Mouse (Mus musculus) intestine, postnatal 0 days (tissue): ENCODE measurements around the gene Dbp. TPM values are rescaled to one million over a fixed set of nuclear protein-coding genes. Genes with fewer than 3 reads are reported as not detected.
A peak's percentile ranks its signal among the peaks of the same experiment; 100 is the strongest.

ENCODE experiments used
- ATAC-seq: fragments of 200-750 bp; cut with Nextera tagmentation; 2 replicates; pipeline ENCODE4 v1.8.0; 2017; ENCODE audit warnings: mild to moderate bottlenecking, moderate TSS enrichment, moderate library complexity
- H3K27ac ChIP-seq: fragments of 300-500 bp; sonication (generic); 2 replicates; pipeline ENCODE4 v1.5.1; 2014; ENCODE audit warnings: mild to moderate bottlenecking, low read depth, low read length, moderate library complexity
- H3K27me3 ChIP-seq: fragments of 300-500 bp; sonication (generic); replicated peaks from 2 replicates; pipeline ENCODE4 v1.6.1; 2014; ENCODE audit warnings: low read length, mixed read lengths; ENCODE audit not compliant: control insufficient read depth, insufficient read depth
- H3K36me3 ChIP-seq: fragments of 300-500 bp; sonication (generic); 2 replicates; pipeline ENCODE4 v1.6.1; 2014; ENCODE audit warnings: mild to moderate bottlenecking, moderate library complexity; ENCODE audit not compliant: control insufficient read depth, insufficient read depth
- H3K4me1 ChIP-seq: fragments of 300-500 bp; sonication (generic); replicated peaks from 2 replicates; pipeline ENCODE4 v1.6.1; 2014; ENCODE audit warnings: antibody characterized with exemption, low read length, mixed read lengths; ENCODE audit not compliant: control insufficient read depth, insufficient read depth
- H3K4me2 ChIP-seq: fragments of 300-500 bp; sonication (generic); replicated peaks from 2 replicates; pipeline ENCODE4 v1.6.1; 2014; ENCODE audit warnings: low read depth, mild to moderate bottlenecking, moderate library complexity
- H3K4me3 ChIP-seq: fragments of 300-500 bp; sonication (generic); 2 replicates; pipeline ENCODE4 v1.5.1; 2014; ENCODE audit warnings: low read depth, low read length
- H3K9ac ChIP-seq: fragments of 300-500 bp; sonication (generic); 2 replicates; pipeline ENCODE4 v1.6.1; 2014; ENCODE audit warnings: mild to moderate bottlenecking, low read depth, low read length
- H3K9me3 ChIP-seq: fragments of 300-500 bp; sonication (generic); 2 replicates; pipeline ENCODE4 v1.6.1; 2016; ENCODE audit warnings: mixed run types; ENCODE audit not compliant: control insufficient read depth
- CTCF ChIP-seq: sonication (generic); IDR thresholded peaks from 2 replicates; pipeline ENCODE4 v1.5.1; 2016; ENCODE audit warnings: low read depth, mild to moderate bottlenecking, control low read depth, antibody characterized with exemption, moderate library complexity
- WGBS: fragments of 180-500 bp; shearing (Covaris S2); extraction: QIAGEN DNeasy Blood & Tissue Kit; methylation state at CpG from one replicate; pipeline ENCODE4 v1.1.7; 2014; 5-methylcytosine and 5-hydroxymethylcytosine counted together
- polyA plus RNA-seq: library from polyadenylated mRNA; unstranded; fragments of >200 nt; fragmentation: Nextera tagmentation; extraction: Ambion mirVana; gene quantifications from 2 replicates; pipeline ENCODE4 v1.2.1, GENCODE M21; 2015

Dbp gene
- polyA plus RNA-seq, 1 experiment from 2014 or later: 6.9 TPM

GRCm38 (mm10) chr7:45682144-45683126 is 22.5 kb upstream of the Dbp start:
- peak; percentile 23; the same call in 1 of the 2 replicates for ATAC-seq
- peak overlapping the region; percentile 28; the same call in 1 of the 2 replicates for H3K27ac ChIP-seq
- 26% methylated on average over 14 of the region's 14 CpGs for WGBS
- H3K4me3 ChIP-seq: no peak overlapping the region
- H3K9ac ChIP-seq: peak overlapping the region; percentile 37; the same call in 1 of the 2 replicates
- no peaks in the 10 kb centered on the region for H3K36me3 ChIP-seq
- peaks cover 32% of the 10 kb centered on the region for H3K27me3 ChIP-seq
- peaks cover 3% of the 10 kb centered on the region; the same call in 1 of the 2 replicates for H3K4me1 ChIP-seq
- peak overlapping the region; percentile 49 for H3K4me2 ChIP-seq
- peak; percentile 100 for TF ChIP-seq CTCF
- no peaks in the 10 kb centered on the region for H3K9me3 ChIP-seq

GRCm38 (mm10) chr7:45683396-45684050 is 21.4 kb upstream of the Dbp start, which contains the start of gene Ntn5:
TSS of gene Ntn5 (plus strand) at chr7:45684022.
- no peak within 1 kb of the TSS for H3K9ac ChIP-seq
- H3K27ac ChIP-seq: no peak within 1 kb of the TSS
- 84% methylated on average over 7 of the region's 7 CpGs for WGBS
- H3K36me3 ChIP-seq: no peaks in the 10 kb centered on the region
- H3K4me2 ChIP-seq: no peak within 1 kb of the TSS
- ATAC-seq: no peak
- H3K4me3 ChIP-seq: no peak within 1 kb of the TSS
- TF ChIP-seq CTCF: no peak
- H3K9me3 ChIP-seq: no peaks in the 10 kb centered on the region
- peaks cover 25% of the 10 kb centered on the region for H3K27me3 ChIP-seq
- H3K4me1 ChIP-seq: peaks cover 3% of the 10 kb centered on the region; the same call in 1 of the 2 replicates

DNA sequence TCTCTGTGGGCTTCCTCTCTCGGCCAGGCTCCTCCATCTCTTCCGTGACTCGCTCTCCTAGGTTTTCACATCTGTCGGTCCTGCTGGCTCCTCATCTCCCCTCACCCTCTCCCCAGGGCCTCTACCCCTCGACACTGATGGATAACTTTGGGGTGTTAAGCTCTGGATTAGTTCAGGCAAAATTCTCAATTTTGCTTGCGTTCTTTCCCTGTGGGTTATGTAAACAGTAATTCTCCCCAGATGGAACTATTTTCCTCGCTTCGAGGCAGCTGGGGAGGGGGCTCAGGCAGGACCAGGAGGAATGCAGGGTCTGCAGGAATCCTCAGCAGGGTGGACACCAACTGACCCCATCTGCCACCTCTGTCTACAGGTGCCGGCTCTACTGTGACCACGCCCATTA is 19.1 kb upstream of the Dbp start:
- H3K4me1 ChIP-seq: peaks cover 3% of the 10 kb centered on the region; the same call in 1 of the 2 replicates
- H3K9ac ChIP-seq: no peak overlapping the region
- no peak overlapping the region for H3K4me3 ChIP-seq
- no peak overlapping the region for H3K27ac ChIP-seq
- H3K4me2 ChIP-seq: no peak overlapping the region
- no peaks in the 10 kb centered on the region for H3K9me3 ChIP-seq
- 43% methylated on average over 10 of the region's 10 CpGs for WGBS
- ATAC-seq: no peak
- no peak for TF ChIP-seq CTCF
- H3K36me3 ChIP-seq: no peaks in the 10 kb centered on the region
- H3K27me3 ChIP-seq: peaks cover 22% of the 10 kb centered on the region

DNA sequence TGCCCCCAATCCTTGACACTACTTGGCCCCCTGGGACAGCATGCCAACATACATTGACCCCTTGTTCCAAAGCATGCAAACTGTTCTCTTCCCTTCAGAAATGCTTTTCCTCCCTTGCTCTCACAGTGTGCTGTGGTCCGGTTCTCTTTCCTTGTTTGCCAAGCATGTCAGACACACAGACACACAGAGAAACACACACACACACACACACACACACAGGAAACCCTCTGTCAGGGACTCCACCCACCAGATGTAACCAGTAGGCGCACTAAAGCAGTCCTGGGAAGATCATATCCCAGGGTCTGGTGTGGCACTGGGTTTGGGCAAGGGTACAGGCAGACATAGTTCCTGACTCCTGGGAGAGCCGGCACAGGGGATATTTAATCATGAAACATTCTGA is 18.0 kb upstream of the Dbp start:
- ATAC-seq: no peak
- H3K9ac ChIP-seq: no peak overlapping the region
- no peak overlapping the region for H3K27ac ChIP-seq
- H3K36me3 ChIP-seq: no peaks in the 10 kb centered on the region
- peaks cover 26% of the 10 kb centered on the region for H3K27me3 ChIP-seq
- no peak for TF ChIP-seq CTCF
- no peak overlapping the region for H3K4me2 ChIP-seq
- 75% methylated on average over 3 of the region's 3 CpGs for WGBS
- H3K9me3 ChIP-seq: no peaks in the 10 kb centered on the region
- H3K4me1 ChIP-seq: peaks cover 3% of the 10 kb centered on the region; the same call in 1 of the 2 replicates
- H3K4me3 ChIP-seq: no peak overlapping the region

DNA sequence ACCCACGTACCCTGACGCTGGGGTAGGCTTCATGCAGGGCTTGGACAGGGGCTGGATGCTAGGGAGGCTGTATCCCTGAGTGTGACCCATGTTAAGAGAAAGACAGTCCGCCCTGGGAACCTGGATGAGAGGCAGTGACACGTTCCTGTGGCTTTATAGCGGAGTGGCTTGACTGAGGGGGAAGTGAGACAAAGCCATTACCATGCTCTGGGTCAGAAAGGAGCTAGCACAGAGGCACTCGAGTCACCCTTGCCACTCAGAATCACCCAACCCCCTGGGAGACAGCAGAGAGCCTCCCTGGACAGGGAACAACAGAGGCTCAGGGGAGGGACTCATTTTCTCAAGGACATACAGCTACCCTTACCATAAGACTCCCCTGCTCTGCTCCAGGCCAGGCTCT is 15.8 kb upstream of the Dbp start:
- WGBS: 66% methylated on average over 6 of the region's 6 CpGs
- Histone ChIP-seq H3K4me1 (no peaks in the 10 kb centered on the region), H3K27me3 (peaks cover 19% of the 10 kb centered on the region; the same call in 1 of the 2 replicates), H3K4me2 (no peak overlapping the region), H3K27ac (no peak overlapping the region), H3K4me3 (no peak overlapping the region), H3K9me3 (no peaks in the 10 kb centered on the region), H3K36me3 (no peaks in the 10 kb centered on the region), H3K9ac (no peak overlapping the region)
- no peak for TF ChIP-seq CTCF
- ATAC-seq: no peak

- no peak for ATAC-seq
- peaks cover 13% of the 10 kb centered on the region; the same call in 1 of the 2 replicates for H3K27me3 ChIP-seq
- H3K9me3 ChIP-seq: no peaks in the 10 kb centered on the region
- no peaks in the 10 kb centered on the region for H3K36me3 ChIP-seq
- no peak overlapping the region for H3K9ac ChIP-seq
- H3K4me1 ChIP-seq: no peaks in the 10 kb centered on the region
- 62% methylated on average over 11 of the region's 11 CpGs for WGBS
- no peak for TF ChIP-seq CTCF
- H3K4me2 ChIP-seq: no peak overlapping the region
- no peak overlapping the region for H3K4me3 ChIP-seq
- no peak overlapping the region for H3K27ac ChIP-seq
Measured at GRCm38 (mm10) chr7:45689800-45690199, 15.1 kb upstream of the Dbp start.
